Mouse (Mus musculus): ENCODE measurements at regions not wholly inside any gene's neighbourhood (a gene's known extent, or its start where the extent isn't known, plus 50 kb on each side); places are given as distances from the start of the nearest gene placed in this dataset.

DNA sequence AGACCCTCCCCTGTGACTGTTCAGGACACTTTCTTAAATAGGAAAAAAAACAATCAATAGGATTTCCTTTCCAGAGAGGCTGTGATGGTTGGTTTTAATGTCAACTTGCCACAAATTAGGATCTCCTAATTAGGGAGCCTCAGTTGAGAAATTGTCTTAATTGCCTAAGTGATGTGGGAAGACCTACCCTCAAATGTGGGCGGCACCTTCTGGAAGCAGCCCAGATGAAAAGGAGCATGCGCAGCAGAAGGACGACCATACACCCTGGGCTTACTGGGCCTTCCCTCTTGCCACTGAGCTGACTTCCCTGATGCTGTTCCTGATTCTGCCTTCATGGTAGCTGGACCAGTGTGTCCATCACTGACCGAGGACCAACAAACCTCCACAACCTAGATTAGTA lies 203.7 kb upstream of the Jade1 start:
- TF ChIP-seq CTCF (IDR thresholded peaks at IDR 0.05) (no peak), EP300 (IDR thresholded peaks at IDR 0.05; ENCODE audit: insufficient read depth, low read depth, low read length) (no peak), POLR2A (IDR thresholded peaks at IDR 0.05; ENCODE audit: insufficient read depth, low read depth, low read length) (no peak)

Data from heart, adult 2 months (tissue).